Comparison of ENCODE assay signal across 20 mouse cellular contexts in the genomic region with DNA sequence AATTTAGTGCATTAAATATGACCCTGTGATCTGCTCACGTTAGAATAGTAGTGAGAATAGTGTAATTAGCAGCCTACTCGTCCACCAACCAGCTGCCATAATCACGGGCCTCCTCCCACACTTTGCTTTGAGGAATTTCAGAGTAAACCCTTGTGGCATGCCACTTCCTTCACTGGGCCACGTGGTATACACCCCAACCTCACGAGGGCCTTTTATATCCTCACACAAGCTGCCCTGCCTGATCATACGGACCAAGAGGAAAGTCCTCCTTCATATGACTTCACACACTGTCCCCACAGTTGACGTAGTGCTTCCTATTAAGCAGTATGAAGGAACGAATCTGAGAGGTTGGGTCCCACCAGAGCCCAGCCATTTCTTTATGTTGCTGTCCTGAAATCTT.
DNase-seq lines count a peak whose midpoint lies in the region; ATAC-seq lines count a peak whose summit lies in the region.
"Had no signal": no experiment of that assay in that cellular context is flagged by ENCODE, and none has a peak within 500 bp of the region (broad histone marks: within the 10 kb centered on the region; RNA-seq: fewer than 3 reads in every experiment).

No protein-coding gene starts in this region.

- no peak overlapping the region for H3K27ac ChIP-seq in forebrain, embryonic 14.5 days (ENCODE audit: low read depth, low read length)
- H3K27ac ChIP-seq: forebrain, embryonic 10.5 days; hindbrain, embryonic 15.5 days; midbrain, embryonic 13.5 days had no signal

- no peaks in the 10 kb centered on the region for H3K36me3 ChIP-seq in forebrain, embryonic 14.5 days (ENCODE audit: control insufficient read depth, insufficient read depth, low read length)
- H3K36me3 ChIP-seq: forebrain, embryonic 10.5 days; heart, embryonic 12.5 days; hindbrain, embryonic 15.5 days; midbrain, embryonic 13.5 days had no signal

- no peaks in the 10 kb centered on the region for H3K27me3 ChIP-seq in forebrain, embryonic 14.5 days (replicated peaks; ENCODE audit: control insufficient read depth, insufficient read depth, low read length)
- H3K27me3 ChIP-seq: heart, embryonic 12.5 days; hindbrain, embryonic 15.5 days; midbrain, embryonic 13.5 days had no signal

- no peak overlapping the region for H3K4me2 ChIP-seq in forebrain, embryonic 14.5 days (ENCODE audit: low read length)
- H3K4me2 ChIP-seq: heart, embryonic 12.5 days; hindbrain, embryonic 15.5 days; midbrain, embryonic 13.5 days had no signal

- 78% methylated on average over 8 of the region's 8 CpGs for WGBS in forebrain, embryonic 14.5 days

- peak; percentile 74 for DNase-seq in CD4-positive, CD25-positive, alpha-beta regulatory T cell, adult 2 months (ENCODE audit: low read depth, low spot score)
- peak; percentile 17 to 18 for DNase-seq in thymus, postnatal 10 days (ENCODE audit: low spot score in 2 of 2)
- no peak for DNase-seq in gastrocnemius, postnatal 36 days
- no peak for DNase-seq in left cerebral cortex, adult 11 months (ENCODE audit: low spot score)
- no peak for DNase-seq in forebrain, embryonic 14.5 days (ENCODE audit: low spot score)
- no peak for DNase-seq in kidney, adult 11 months
- DNase-seq: adrenal gland, postnatal 25 days; cerebellum, adult 8-10 months; gastrocnemius, postnatal 14 days; kidney, adult 8-10 months; kidney, postnatal 36 days; lung, adult 2 months; lung, postnatal 4 days; right cerebral cortex, postnatal 14 days had no signal

- no peaks in the 10 kb centered on the region for H3K9me3 ChIP-seq in forebrain, embryonic 14.5 days (replicated peaks; ENCODE audit: control insufficient read depth, low read length)
- H3K9me3 ChIP-seq: forebrain, embryonic 10.5 days; heart, embryonic 12.5 days; hindbrain, embryonic 15.5 days; midbrain, embryonic 13.5 days had no signal

- H3K9ac ChIP-seq in forebrain, embryonic 14.5 days (ENCODE audit: low read length), result no peak overlapping the region
- H3K9ac ChIP-seq: heart, embryonic 12.5 days; hindbrain, embryonic 15.5 days; midbrain, embryonic 13.5 days had no signal

- H3K4me1 ChIP-seq in forebrain, embryonic 14.5 days (ENCODE audit: control insufficient read depth, insufficient read depth, low read length), result no peaks in the 10 kb centered on the region
- H3K4me1 ChIP-seq: hindbrain, embryonic 15.5 days; midbrain, embryonic 13.5 days had no signal

- peak; percentile 80 for ATAC-seq in common myeloid progenitor, adult 5-6 weeks (replicated peaks; ENCODE audit: low read depth, poor library complexity, severe bottlenecking)
- ATAC-seq in monocyte, adult 5-6 weeks (replicated peaks; ENCODE audit: insufficient number of reproducible peaks, low FRiP score, low TSS enrichment, poor library complexity, severe bottlenecking), result peak; percentile 79
- no peak for ATAC-seq in forebrain, embryonic 14.5 days
- ATAC-seq: midbrain, embryonic 13.5 days had no signal

- H3K4me3 ChIP-seq in forebrain, embryonic 14.5 days (ENCODE audit: low read depth, low read length), result no peak overlapping the region
- H3K4me3 ChIP-seq: forebrain, embryonic 10.5 days; heart, embryonic 12.5 days; hindbrain, embryonic 15.5 days; midbrain, embryonic 13.5 days had no signal

- intact Hi-C loops in gastrocnemius, postnatal 36 days (cut with DNase I), result no loop called here

Comparison
In these comparisons a context has a peak if more than half of its experiments do, and no peak if none do; other contexts are left out.
1. DNase-seq: peak in CD4-positive, CD25-positive, alpha-beta regulatory T cell, adult 2 months (single experiment) and thymus, postnatal 10 days (2 of 2); none in gastrocnemius, postnatal 36 days (0 of 2), left cerebral cortex, adult 11 months (single experiment), forebrain, embryonic 14.5 days (single experiment) and kidney, adult 11 months (single experiment).